In the genomic region with DNA sequence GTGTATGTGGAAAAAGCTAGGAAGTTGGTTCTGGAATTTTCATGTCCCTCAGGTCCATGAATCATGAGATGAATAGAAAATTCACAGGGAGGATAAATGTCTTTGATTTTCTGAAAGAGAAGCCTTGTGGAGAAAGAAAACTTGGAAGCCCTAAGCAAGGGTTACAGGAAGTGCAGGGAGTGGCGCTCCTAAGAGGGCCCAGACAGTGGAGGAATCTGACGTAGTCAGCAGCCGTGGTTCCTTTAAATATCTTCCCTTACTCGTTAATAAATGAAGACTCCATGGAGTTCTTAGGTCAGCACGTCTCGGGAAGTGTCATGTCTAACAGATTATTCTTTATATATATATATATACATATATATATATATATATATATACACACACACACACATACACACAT, we compare ENCODE assay signal across 17 mouse cellular contexts. TPM values are rescaled to one million over a fixed set of nuclear protein-coding genes. Genes with fewer than 3 reads are reported as not detected.
DNase-seq lines count a peak whose midpoint lies in the region; ATAC-seq and TF ChIP-seq lines count a peak whose summit lies in the region.
"Had no signal": no experiment of that assay in that cellular context is flagged by ENCODE, and none has a peak within 500 bp of the region (broad histone marks: within the 10 kb centered on the region; RNA-seq: fewer than 3 reads in every experiment).

No protein-coding gene starts in this region.

- peaks cover 96% of the 10 kb centered on the region for H3K79me2 ChIP-seq in macrophage (ENCODE audit: inconsistent target)

- intact Hi-C loops in gastrocnemius, adult 2 months (cut with DNase I), result no loop called here
- intact Hi-C loops in left cerebral cortex, postnatal 4 days (cut with DNase I), result no loop called here

- DNase-seq in gastrocnemius, adult 2 months, result no peak
- DNase-seq in gastrocnemius, postnatal 10 days, result no peak
- peak; percentile 39 for DNase-seq in kidney, postnatal 10 days
- no peak for DNase-seq in kidney, postnatal 4 days
- no peak for DNase-seq in left cerebral cortex, postnatal 4 days
- DNase-seq: adrenal gland, postnatal 14 days; cerebellum, postnatal 36 days; right cerebral cortex, postnatal 4 days; thymus, adult 18-20 months had no signal

- 41% methylated on average over 6 of the region's 6 CpGs for WGBS in heart, embryonic 14.5 days
- 18% methylated on average over 6 of the region's 6 CpGs for WGBS in macrophage (ENCODE audit: missing documents)

- H3K27ac ChIP-seq in gastrocnemius, adult 2 months, result peak overlapping the region; percentile 31; the same call in 1 of the 2 replicates
- H3K27ac ChIP-seq in heart, embryonic 14.5 days (replicated peaks in 1 of 2; ENCODE audit: control insufficient read depth in 1 of 2, insufficient read depth in 1 of 2, low read depth in 2 of 2, low read length in 2 of 2), result peak overlapping the region in 1 of 2 experiments; percentile 44; a peak in 1 of 4 replicates
- peak overlapping the region; percentile 60 for H3K27ac ChIP-seq in macrophage
- H3K27ac ChIP-seq: embryonic facial prominence, embryonic 13.5 days; forebrain, embryonic 13.5 days; liver, embryonic 14.5 days; midbrain, embryonic 13.5 days had no signal

- H3K9me3 ChIP-seq in heart, embryonic 14.5 days (ENCODE audit: control insufficient read depth, low read length), result no peaks in the 10 kb centered on the region
- H3K9me3 ChIP-seq: forebrain, embryonic 13.5 days; midbrain, embryonic 13.5 days had no signal

- no peak for ATAC-seq in heart, embryonic 14.5 days (ENCODE audit: insufficient number of reproducible peaks, insufficient read depth, low FRiP score, low read depth)
- no peak for ATAC-seq in cerebellum, adult (ENCODE audit: insufficient number of reproducible peaks, low FRiP score, low TSS enrichment)
- ATAC-seq: forebrain, embryonic 13.5 days; hindbrain, embryonic 16.5 days; midbrain, embryonic 13.5 days had no signal

- H3K27me3 ChIP-seq in heart, embryonic 14.5 days (ENCODE audit: control insufficient read depth, insufficient read depth, low read length), result no peaks in the 10 kb centered on the region
- H3K27me3 ChIP-seq: embryonic facial prominence, embryonic 13.5 days; forebrain, embryonic 13.5 days; midbrain, embryonic 13.5 days had no signal

- no peak overlapping the region for H3K9ac ChIP-seq in heart, embryonic 14.5 days (ENCODE audit: low read length)
- H3K9ac ChIP-seq: embryonic facial prominence, embryonic 13.5 days; forebrain, embryonic 13.5 days; liver, embryonic 14.5 days; midbrain, embryonic 13.5 days had no signal

- no peak for TF ChIP-seq CTCF in gastrocnemius, adult 2 months (IDR thresholded peaks at IDR 0.05)

- peaks cover 0 to 3% of the 10 kb centered on the region in 2 experiments; a peak in 1 of 4 replicates for H3K4me1 ChIP-seq in heart, embryonic 14.5 days (ENCODE audit: control insufficient read depth in 2 of 2, insufficient read depth in 2 of 2, low read length in 2 of 2)
- H3K4me1 ChIP-seq: forebrain, embryonic 13.5 days; midbrain, embryonic 13.5 days had no signal

- 0 out of 2 replicates have a peak overlapping the region, but pooled peaks have one; percentile 19 for H3K4me3 ChIP-seq in gastrocnemius, adult 2 months
- H3K4me3 ChIP-seq in heart, embryonic 14.5 days (ENCODE audit: control insufficient read depth in 1 of 2, insufficient read depth in 1 of 2, low read depth in 1 of 2, low read length in 2 of 2), result no peak overlapping the region
- no peak overlapping the region for H3K4me3 ChIP-seq in macrophage (ENCODE audit: inconsistent target)
- H3K4me3 ChIP-seq: embryonic facial prominence, embryonic 13.5 days; forebrain, embryonic 13.5 days; midbrain, embryonic 13.5 days had no signal

- H3K4me2 ChIP-seq in heart, embryonic 14.5 days (ENCODE audit: low read length), result peak overlapping the region; percentile 18; the same call in 1 of the 2 replicates
- H3K4me2 ChIP-seq: embryonic facial prominence, embryonic 13.5 days; forebrain, embryonic 13.5 days; midbrain, embryonic 13.5 days had no signal

- H3K36me3 ChIP-seq in heart, embryonic 14.5 days (ENCODE audit: control insufficient read depth, insufficient read depth, low read length), result no peaks in the 10 kb centered on the region
- H3K36me3 ChIP-seq in macrophage (ENCODE audit: inconsistent target), result no peaks in the 10 kb centered on the region
- H3K36me3 ChIP-seq: embryonic facial prominence, embryonic 13.5 days; midbrain, embryonic 13.5 days had no signal

RNA-seq across cellular contexts. Expression of a gene that starts 28.0 kb away (rescaled TPM):
- total RNA-seq in gastrocnemius, adult 2 months (2021), result 1 to 10 TPM in 1 of 2 experiments, under 1 TPM in 1; 0.92 to 1.2 TPM
- 1 to 10 TPM; 6.9 to 9.6 TPM for total RNA-seq in gastrocnemius, postnatal 10 days (2021)
- polyA plus RNA-seq in heart, embryonic 14.5 days (2014; fragmentation: Nextera tagmentation; extraction: Ambion mirVana), result 32.1 and 34.3 TPM in 2 replicates
- 1,000 to 10,000 TPM in 1 of 26 experiments, 100 to 1,000 TPM in 24, 10 to 100 TPM in 1; 90.3 to 1,159 (median 221) TPM for total RNA-seq in macrophage (2018; cell fraction: chromatin; rRNA removed)
- total RNA-seq in macrophage (2018; cell fraction: cytosol; rRNA removed), result 100 to 1,000 TPM in 1 of 26 experiments, 10 to 100 TPM in 25; 36.6 to 113 (median 61.9) TPM
- 100 to 1,000 TPM in 24 of 26 experiments, 10 to 100 TPM in 2; 91.9 to 814 (median 168) TPM for total RNA-seq in macrophage (2018; cell fraction: nucleus; rRNA removed)
- polyA plus RNA-seq in macrophage (2018), result 15.0 to 53.3 TPM (median 24.2 TPM) in 3 replicates
- total RNA-seq in left cerebral cortex, postnatal 4 days (2021), result 10 to 100 TPM; 15.6 to 16.4 TPM
